Mouse (Mus musculus): ENCODE measurements around the gene Wscd1.

DNA sequence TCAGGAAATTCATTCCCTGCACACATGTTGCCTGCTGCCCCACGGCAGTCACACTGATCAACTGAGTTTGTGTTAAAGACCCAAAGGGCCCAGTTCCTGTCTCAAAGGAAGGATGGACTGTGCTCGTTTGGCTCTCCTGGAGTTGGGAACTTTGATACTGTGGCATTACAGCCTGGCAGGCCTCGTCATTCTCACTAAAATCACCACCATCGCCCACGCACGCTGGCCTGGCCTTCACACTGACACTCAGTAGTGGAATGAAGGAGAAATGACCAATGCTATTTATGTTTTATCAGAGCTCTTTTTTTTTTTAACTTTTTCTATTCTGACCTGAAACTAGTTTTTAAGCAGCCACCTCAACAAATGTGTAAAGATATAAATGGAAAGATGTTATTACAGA, 65.6 kb downstream of the Wscd1 start:
- TF ChIP-seq POLR2A (IDR thresholded peaks at IDR 0.05; ENCODE audit: low read depth, low read length) (no peak), CTCF (IDR thresholded peaks at IDR 0.05; ENCODE audit: extremely low read depth, insufficient read length, insufficient replicate concordance, low read depth, low read length) (no peak)
